Mouse (Mus musculus) kidney, postnatal 0 days (tissue): ENCODE results near the gene Cd9. TPM values are rescaled to one million over a fixed set of nuclear protein-coding genes. Genes with fewer than 3 reads are reported as not detected.

ENCODE experiments used
- ATAC-seq: fragments of 200-750 bp; cut with Nextera tagmentation; replicated peaks from 2 replicates; pipeline ENCODE4 v1.8.0; 2017; ENCODE audit warnings: low read depth, moderate number of reproducible peaks, moderate TSS enrichment, moderate library complexity; ENCODE audit not compliant: low FRiP score
- DNase-seq: peaks from one replicate; pipeline ENCODE4 v3.0.0-alpha.2; 2016; ENCODE audit warnings: low spot score
- H3K27ac ChIP-seq: fragments of 300-500 bp; sonication (generic); 2 replicates; pipeline ENCODE4 v1.5.1; 2014; ENCODE audit warnings: mild to moderate bottlenecking
- H3K27me3 ChIP-seq: fragments of 300-500 bp; sonication (generic); 2 replicates; pipeline ENCODE4 v1.6.1; 2014; ENCODE audit warnings: low read length, mixed read lengths; ENCODE audit not compliant: insufficient read depth
- H3K36me3 ChIP-seq: fragments of 300-500 bp; sonication (generic); 2 replicates; pipeline ENCODE4 v1.6.1; 2014; ENCODE audit warnings: low read length, mixed read lengths; ENCODE audit not compliant: insufficient read depth
- H3K4me1 ChIP-seq: fragments of 300-500 bp; sonication (generic); replicated peaks from 2 replicates; pipeline ENCODE4 v1.6.1; 2014; ENCODE audit warnings: antibody characterized with exemption, low read length, mixed read lengths; ENCODE audit not compliant: insufficient read depth
- H3K4me2 ChIP-seq: fragments of 300-500 bp; sonication (generic); 2 replicates; pipeline ENCODE4 v1.6.1; 2014; ENCODE audit warnings: mild to moderate bottlenecking, low read length, moderate library complexity, mixed read lengths
- H3K4me3 ChIP-seq: fragments of 300-500 bp; sonication (generic); replicated peaks from 2 replicates; pipeline ENCODE4 v1.5.1; 2014; ENCODE audit warnings: low read depth, low read length
- H3K9ac ChIP-seq: fragments of 300-500 bp; sonication (generic); 2 replicates; pipeline ENCODE4 v1.6.1; 2014; ENCODE audit warnings: low read depth, low read length
- H3K9me3 ChIP-seq: fragments of 300-500 bp; sonication (generic); replicated peaks from 2 replicates; pipeline ENCODE4 v1.6.1; 2016; ENCODE audit warnings: low read length, inconsistent platforms, mixed read lengths
- CTCF ChIP-seq: IDR thresholded peaks from 2 replicates; pipeline ENCODE4 v1.5.1; 2016; ENCODE audit warnings: antibody characterized with exemption, low read depth, mild to moderate bottlenecking, moderate library complexity
- WGBS: fragments of 180-500 bp; shearing (Covaris S2); extraction: QIAGEN DNeasy Blood & Tissue Kit; methylation state at CpG from one replicate; pipeline ENCODE4 v1.1.7; 2014; 5-methylcytosine and 5-hydroxymethylcytosine counted together
- polyA plus RNA-seq: library from polyadenylated mRNA; unstranded; fragments of >200 nt; fragmentation: Nextera tagmentation; extraction: Ambion mirVana; gene quantifications from 2 replicates; pipeline ENCODE4 v1.2.1, GENCODE M21; 2015

Gene Cd9
- polyA plus RNA-seq, 1 experiment from 2014 or later: 278 TPM

DNA sequence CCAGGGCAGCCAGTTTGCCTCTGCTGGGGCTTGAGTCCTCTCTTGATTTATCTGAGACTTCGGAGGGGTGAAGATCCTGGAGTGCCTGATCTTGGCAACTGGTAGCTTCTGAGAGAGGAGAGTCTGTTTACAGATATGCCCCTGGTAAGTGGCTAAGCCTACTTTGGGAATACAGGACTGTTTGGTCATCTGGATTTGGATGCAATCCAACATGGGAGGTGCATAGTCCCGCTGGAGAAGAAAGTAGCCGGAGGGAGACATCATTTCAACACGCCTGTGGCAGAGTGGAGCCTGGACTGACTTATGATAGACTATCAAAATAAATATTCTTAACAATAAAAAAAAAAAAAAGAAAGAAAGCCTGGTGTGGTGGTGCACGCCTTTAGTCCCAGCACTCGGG lies 64.8 kb downstream of the Cd9 start:
- no peak overlapping the region for H3K4me2 ChIP-seq
- DNase-seq: no peak
- 0 out of 2 replicates have a peak, but pooled peaks cover 3% of the 10 kb centered on the region for H3K4me1 ChIP-seq
- WGBS: 71% methylated on average over 6 of the region's 6 CpGs
- no peak overlapping the region for H3K4me3 ChIP-seq
- H3K36me3 ChIP-seq: no peaks in the 10 kb centered on the region
- H3K9me3 ChIP-seq: no peaks in the 10 kb centered on the region
- H3K9ac ChIP-seq: no peak overlapping the region
- no peak for ATAC-seq
- no peak overlapping the region for H3K27ac ChIP-seq
- no peaks in the 10 kb centered on the region for H3K27me3 ChIP-seq
- TF ChIP-seq CTCF: no peak

DNA sequence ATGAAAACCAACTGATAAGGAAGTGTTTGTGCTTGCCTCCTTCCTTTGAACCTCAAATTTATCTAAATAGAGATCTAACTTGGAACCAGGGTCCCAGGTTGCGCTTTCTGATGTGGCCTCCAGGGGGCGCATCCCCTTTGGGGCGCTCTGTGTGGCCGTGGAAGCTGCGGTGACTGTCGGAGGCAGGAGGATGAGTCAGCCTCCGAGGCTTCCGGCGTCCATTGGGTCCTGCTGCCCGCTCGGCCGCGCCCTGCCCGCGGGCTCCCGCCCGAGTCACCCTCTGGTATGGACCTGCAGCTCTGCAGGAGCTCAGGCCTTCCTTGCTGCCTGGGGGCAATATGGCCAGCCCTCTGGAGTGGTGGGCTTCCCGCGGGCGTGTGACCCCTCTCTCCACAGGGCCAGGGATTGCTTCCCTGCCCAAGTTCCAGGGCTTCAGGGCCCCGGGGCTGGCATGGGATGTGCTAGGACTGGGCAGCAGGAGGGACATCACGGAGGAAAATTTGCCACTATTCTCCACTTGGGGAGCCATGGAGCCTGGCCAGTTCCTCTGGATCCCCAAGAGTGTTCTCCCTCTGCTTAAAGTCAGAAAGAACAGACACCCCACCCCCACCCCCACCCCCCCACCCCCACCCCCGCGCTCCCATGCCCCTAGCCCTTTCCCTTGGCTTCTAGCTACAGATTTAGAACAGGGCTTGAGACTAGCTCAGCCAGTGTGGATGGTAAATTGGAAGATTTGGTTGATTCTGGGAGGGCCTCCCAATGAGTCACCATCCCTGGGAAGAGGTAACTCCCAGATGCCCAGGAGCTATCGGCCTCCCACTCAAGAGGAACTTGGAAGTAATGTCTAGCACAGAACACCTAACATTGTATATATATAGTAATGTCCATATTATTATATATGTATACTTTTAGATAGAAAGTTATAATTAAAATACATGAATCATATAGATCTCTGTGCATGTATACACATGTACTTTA lies 67.9 kb downstream of the Cd9 start:
- no peaks in the 10 kb centered on the region for H3K36me3 ChIP-seq
- H3K4me1 ChIP-seq: peaks cover 10% of the 10 kb centered on the region; the same call in 1 of the 2 replicates
- peak; percentile 88 for TF ChIP-seq CTCF
- no peaks in the 10 kb centered on the region for H3K9me3 ChIP-seq
- peak overlapping the region; percentile 60 for H3K9ac ChIP-seq
- peak overlapping the region; percentile 85 for H3K4me2 ChIP-seq
- peak; percentile 86 for ATAC-seq
- peak overlapping the region; percentile 36 for H3K4me3 ChIP-seq
- WGBS: under 1% methylated on average over 25 of the region's 25 CpGs
- H3K27me3 ChIP-seq: no peaks in the 10 kb centered on the region
- peak; percentile 93 for DNase-seq
- peak overlapping the region; percentile 86 for H3K27ac ChIP-seq

DNA sequence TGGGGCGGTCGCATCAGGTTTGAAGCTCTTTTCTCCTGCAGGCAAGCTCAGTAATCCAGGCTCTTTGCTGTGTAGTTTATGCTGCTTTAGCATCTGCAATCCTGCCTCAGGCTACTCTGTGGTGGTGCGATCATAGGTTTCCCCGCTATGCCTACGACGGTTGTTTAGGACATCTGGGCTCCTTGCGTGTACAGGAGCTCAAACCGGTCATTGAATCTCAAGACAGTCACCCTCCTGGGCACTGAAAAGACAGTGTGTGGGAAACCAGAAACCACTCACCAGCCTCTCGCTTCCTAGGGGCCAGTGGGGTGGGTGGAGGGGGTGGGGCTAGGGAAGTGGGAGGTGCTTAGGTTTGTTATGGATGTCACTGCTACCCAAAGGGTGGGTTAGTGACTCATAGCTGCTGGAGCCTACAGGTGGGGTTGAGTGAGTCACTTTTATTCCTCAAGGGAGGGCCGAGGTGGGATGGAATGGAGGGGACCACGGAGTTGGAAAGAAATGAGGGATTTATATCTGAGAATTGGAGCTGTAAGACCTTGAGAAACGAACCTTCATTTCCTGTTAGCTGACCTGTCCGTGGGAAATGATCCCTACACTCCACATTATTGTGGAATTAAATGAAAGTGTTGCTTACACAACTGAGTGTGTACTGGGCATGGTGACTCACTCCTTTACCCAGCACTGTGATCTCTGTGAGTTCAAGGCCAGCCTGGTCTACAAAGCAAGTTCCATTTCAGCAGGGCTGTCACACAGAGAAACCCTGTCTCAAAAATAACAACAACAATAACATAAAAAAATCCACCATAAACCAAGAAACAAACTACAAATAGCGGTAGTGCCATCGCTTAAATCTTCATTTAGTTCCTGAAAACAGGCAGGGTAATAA lies 69.1 kb downstream of the Cd9 start:
- DNase-seq (no peak), ATAC-seq (no peak; the same call in 1 of the 2 replicates)
- H3K4me3 ChIP-seq: no peak overlapping the region
- H3K36me3 ChIP-seq: no peaks in the 10 kb centered on the region
- H3K9me3 ChIP-seq: no peaks in the 10 kb centered on the region
- H3K4me2 ChIP-seq: 0 out of 2 replicates have a peak overlapping the region, but pooled peaks have one; percentile 2
- WGBS: 43% methylated on average over 15 of the region's 15 CpGs
- H3K27me3 ChIP-seq: no peaks in the 10 kb centered on the region
- H3K4me1 ChIP-seq: peaks cover 10% of the 10 kb centered on the region; the same call in 1 of the 2 replicates
- no peak overlapping the region for H3K9ac ChIP-seq
- no peak for TF ChIP-seq CTCF
- H3K27ac ChIP-seq: 0 out of 2 replicates have a peak overlapping the region, but pooled peaks have one; percentile 37

- DNase-seq (no peak), ATAC-seq (no peak)
- Histone ChIP-seq H3K27ac (peak overlapping the region; percentile 61; the same call in 1 of the 2 replicates), H3K36me3 (no peaks in the 10 kb centered on the region), H3K4me1 (peaks cover 10% of the 10 kb centered on the region; the same call in 1 of the 2 replicates), H3K27me3 (no peaks in the 10 kb centered on the region), H3K9me3 (no peaks in the 10 kb centered on the region), H3K4me2 (no peak overlapping the region), H3K9ac (no peak overlapping the region), H3K4me3 (no peak overlapping the region)
- WGBS: 59% methylated on average over 3 of the region's 3 CpGs
- no peak for TF ChIP-seq CTCF
These were observed 70.4 kb downstream of the Cd9 start for GRCm38 (mm10) chr6:125424156-125424555.

- Histone ChIP-seq H3K4me2 (no peak overlapping the region), H3K4me3 (no peak overlapping the region), H3K36me3 (no peaks in the 10 kb centered on the region), H3K9me3 (no peaks in the 10 kb centered on the region), H3K9ac (no peak overlapping the region), H3K27ac (peak overlapping the region; percentile 61; the same call in 1 of the 2 replicates), H3K4me1 (peaks cover 10% of the 10 kb centered on the region; the same call in 1 of the 2 replicates), H3K27me3 (no peaks in the 10 kb centered on the region)
- DNase-seq (no peak), ATAC-seq (no peak)
- WGBS: 51% methylated on average over 13 of the region's 13 CpGs
- no peak for TF ChIP-seq CTCF
These were observed 71.1 kb downstream of the Cd9 start for GRCm38 (mm10) chr6:125423507-125423906.

GRCm38 (mm10) chr6:125423099-125423498 lies 71.5 kb downstream of the Cd9 start:
- no peak overlapping the region for H3K9ac ChIP-seq
- no peaks in the 10 kb centered on the region for H3K9me3 ChIP-seq
- TF ChIP-seq CTCF: no peak
- 41% methylated on average over 3 of the region's 3 CpGs for WGBS
- DNase-seq (no peak), ATAC-seq (no peak)
- H3K36me3 ChIP-seq: no peaks in the 10 kb centered on the region
- peak overlapping the region; percentile 61; the same call in 1 of the 2 replicates for H3K27ac ChIP-seq
- no peaks in the 10 kb centered on the region for H3K27me3 ChIP-seq
- peaks cover 10% of the 10 kb centered on the region; the same call in 1 of the 2 replicates for H3K4me1 ChIP-seq
- peak overlapping the region; percentile 42; the same call in 1 of the 2 replicates for H3K4me2 ChIP-seq
- no peak overlapping the region for H3K4me3 ChIP-seq
